Mouse (Mus musculus) ES-E14 (cell line): ENCODE measurements at regions not wholly inside any gene's neighbourhood (a gene's known extent, or its start where the extent isn't known, plus 50 kb on each side); places are given as distances from the start of the nearest gene placed in this dataset.

Experiments used
- CHD2 ChIP-seq: IDR thresholded peaks from 2 replicates; pipeline ENCODE4 v1.6.1; 2014; ENCODE audit warnings: mild to moderate bottlenecking, low read depth, low read length, inconsistent platforms
- HCFC1 ChIP-seq: IDR thresholded peaks from 2 replicates; pipeline ENCODE4 v1.6.1; 2012; ENCODE audit warnings: low read length, inconsistent platforms, borderline replicate concordance; ENCODE audit not compliant: insufficient read depth
- MAFK ChIP-seq: IDR thresholded peaks from 2 replicates; pipeline ENCODE4 v1.6.1; 2014; ENCODE audit warnings: mild to moderate bottlenecking, low read depth, low read length, inconsistent platforms; ENCODE audit not compliant: insufficient read depth
- ZNF384 ChIP-seq: IDR thresholded peaks from 2 replicates; pipeline ENCODE4 v1.6.1; 2012; ENCODE audit warnings: low read depth, low read length, inconsistent platforms

DNA sequence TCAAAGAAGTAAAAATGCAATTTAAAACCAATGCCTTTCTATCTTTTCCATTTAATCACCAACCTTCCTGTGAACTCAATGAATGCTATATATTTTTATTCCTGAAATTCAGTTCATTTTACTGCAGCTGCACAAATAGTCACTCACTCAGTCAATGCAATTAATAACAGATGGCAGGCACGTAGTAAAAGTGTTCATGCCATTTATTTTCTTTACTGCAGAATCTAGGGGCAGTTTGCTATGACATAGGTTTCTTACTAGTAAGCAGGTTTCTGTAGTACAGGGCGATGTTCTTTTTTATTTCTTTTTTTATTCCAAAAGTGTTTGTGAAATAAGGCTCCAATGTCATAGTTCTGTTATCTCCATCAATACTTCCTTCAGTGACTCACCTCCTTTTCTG is 1035.8 kb upstream of the Cdh9 start:
- TF ChIP-seq HCFC1 (no peak), MAFK (no peak), CHD2 (no peak), ZNF384 (no peak)
